Mouse (Mus musculus) cerebellum, adult 2 months (tissue): ENCODE data around the gene Zfp462. TPM values are rescaled to one million over a fixed set of nuclear protein-coding genes. Genes with fewer than 3 reads are reported as not detected.

Source experiments
- DNase-seq, 2 experiments: peaks; one replicate each; pipeline ENCODE4 v3.0.0; 2021
- H3K27ac ChIP-seq: fragments of 200-500 bp; 2 replicates; pipeline ENCODE4 v1.5.1; 2012; ENCODE audit warnings: low read length, control low read depth, inconsistent platforms; ENCODE audit not compliant: insufficient read depth
- H3K27me3 ChIP-seq: fragments of 200-500 bp; 2 replicates; pipeline ENCODE4 v1.6.1; 2012; ENCODE audit warnings: inconsistent platforms, mild to moderate bottlenecking, low read length, moderate library complexity; ENCODE audit not compliant: control insufficient read depth, insufficient read depth
- H3K4me1 ChIP-seq: fragments of 200-500 bp; 2 replicates; pipeline ENCODE4 v1.6.1; 2011; ENCODE audit warnings: low read length; ENCODE audit not compliant: control insufficient read depth, insufficient read depth
- H3K4me3 ChIP-seq: fragments of 200-500 bp; replicated peaks from 2 replicates; pipeline ENCODE3; 2011; ENCODE audit warnings: mild to moderate bottlenecking, low read depth, low read length, control low read depth; ENCODE audit not compliant: insufficient read depth
- CTCF ChIP-seq: fragments of 200-500 bp; IDR thresholded peaks from 2 replicates; pipeline ENCODE4 v1.5.1; 2011; ENCODE audit warnings: low read depth, mild to moderate bottlenecking, control low read depth, low read length, moderate library complexity, borderline replicate concordance; ENCODE audit not compliant: insufficient read depth
- POLR2A ChIP-seq: fragments of 200-500 bp; IDR thresholded peaks from 2 replicates; pipeline ENCODE4 v1.6.1; 2011; ENCODE audit warnings: low read length, control low read depth, borderline replicate concordance; ENCODE audit not compliant: insufficient read depth
- WGBS: fragments of 180-500 bp; shearing (Covaris S2); methylation state at CpG from one replicate; pipeline ENCODE4 v1.1.7; 2018; 5-methylcytosine and 5-hydroxymethylcytosine counted together
- polyA plus RNA-seq: library from polyadenylated mRNA; depleted of rRNA; stranded (reverse); fragments of >200 nt; gene quantifications from 2 replicates; pipeline ENCODE4 v1.2.3, GENCODE M21; 2012

Zfp462 gene
- polyA plus RNA-seq, 1 experiment = 15.9 TPM

- no peak for DNase-seq
- WGBS = 29% methylated on average over 11 of the region's 11 CpGs
- H3K27ac ChIP-seq = no peak overlapping the region
- H3K4me3 ChIP-seq = no peak overlapping the region
- H3K4me1 ChIP-seq = peaks cover 5% of the 10 kb centered on the region
- H3K27me3 ChIP-seq = no peaks in the 10 kb centered on the region; the same call in 1 of the 2 replicates
- TF ChIP-seq POLR2A = no peak
- no peak for TF ChIP-seq CTCF
These were observed 180.3 kb downstream of the Zfp462 start for GRCm38 (mm10) chr4:55125048-55125737.

DNA sequence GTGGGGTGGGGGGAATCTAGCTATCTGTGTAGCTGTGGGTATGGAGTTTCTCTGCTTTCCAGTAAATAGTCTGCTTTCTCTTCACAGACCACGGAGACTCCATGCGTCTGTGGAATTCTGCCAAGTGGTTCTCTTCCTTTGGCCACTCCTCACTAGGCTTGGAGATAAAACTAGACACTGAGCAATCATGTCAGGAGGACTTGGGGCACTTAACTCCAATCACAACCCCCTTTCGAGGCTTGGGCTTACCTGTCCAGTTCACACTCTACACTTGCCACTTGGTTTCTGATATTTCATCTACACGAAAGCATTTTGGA lies 180.8 kb downstream of the Zfp462 start:
- H3K4me1 ChIP-seq = peaks cover 5% of the 10 kb centered on the region
- TF ChIP-seq CTCF = no peak
- TF ChIP-seq POLR2A = no peak
- WGBS = 29% methylated on average over 4 of the region's 4 CpGs
- no peak for DNase-seq
- H3K27me3 ChIP-seq = no peaks in the 10 kb centered on the region; the same call in 1 of the 2 replicates
- no peak overlapping the region for H3K4me3 ChIP-seq
- H3K27ac ChIP-seq = no peak overlapping the region

DNA sequence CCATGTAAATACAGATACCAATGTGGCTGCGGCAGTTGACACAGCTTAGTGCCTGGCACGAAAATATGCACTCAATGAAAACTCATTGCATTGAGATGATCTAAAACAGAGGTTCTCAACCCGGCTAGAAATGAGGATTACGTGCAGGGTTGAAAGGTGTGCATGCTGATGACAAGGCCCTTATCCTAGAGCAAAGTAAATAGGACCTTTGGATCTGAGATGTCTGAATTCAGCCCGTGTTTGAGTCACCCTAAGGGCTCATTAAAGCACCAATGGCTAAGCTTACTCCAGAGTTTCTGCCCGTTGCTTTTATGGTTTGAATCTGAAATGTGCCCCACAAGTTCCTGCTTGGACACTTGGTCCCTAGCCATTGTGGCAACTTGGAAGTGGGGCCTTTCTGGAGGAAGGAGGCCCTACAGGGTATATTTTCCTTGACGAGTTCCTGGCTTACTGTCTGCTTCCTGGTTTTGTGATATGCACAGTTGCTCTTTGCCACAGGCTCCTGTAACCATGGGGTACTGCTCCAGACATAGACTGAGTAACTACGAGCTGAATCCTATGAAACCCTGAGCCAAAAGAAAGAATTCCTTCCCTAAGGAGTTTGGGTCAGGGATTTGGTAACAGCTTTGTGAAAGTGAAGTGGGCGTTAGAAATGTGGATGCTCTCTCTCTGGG lies 182.5 kb downstream of the Zfp462 start:
- Histone ChIP-seq H3K4me3 (no peak overlapping the region), H3K27me3 (no peaks in the 10 kb centered on the region; the same call in 1 of the 2 replicates), H3K27ac (no peak overlapping the region), H3K4me1 (peaks cover 5% of the 10 kb centered on the region; the same call in 1 of the 2 replicates)
- TF ChIP-seq CTCF = no peak
- TF ChIP-seq POLR2A = no peak
- 97% methylated on average over 9 of the region's 9 CpGs for WGBS
- no peak for DNase-seq

DNA sequence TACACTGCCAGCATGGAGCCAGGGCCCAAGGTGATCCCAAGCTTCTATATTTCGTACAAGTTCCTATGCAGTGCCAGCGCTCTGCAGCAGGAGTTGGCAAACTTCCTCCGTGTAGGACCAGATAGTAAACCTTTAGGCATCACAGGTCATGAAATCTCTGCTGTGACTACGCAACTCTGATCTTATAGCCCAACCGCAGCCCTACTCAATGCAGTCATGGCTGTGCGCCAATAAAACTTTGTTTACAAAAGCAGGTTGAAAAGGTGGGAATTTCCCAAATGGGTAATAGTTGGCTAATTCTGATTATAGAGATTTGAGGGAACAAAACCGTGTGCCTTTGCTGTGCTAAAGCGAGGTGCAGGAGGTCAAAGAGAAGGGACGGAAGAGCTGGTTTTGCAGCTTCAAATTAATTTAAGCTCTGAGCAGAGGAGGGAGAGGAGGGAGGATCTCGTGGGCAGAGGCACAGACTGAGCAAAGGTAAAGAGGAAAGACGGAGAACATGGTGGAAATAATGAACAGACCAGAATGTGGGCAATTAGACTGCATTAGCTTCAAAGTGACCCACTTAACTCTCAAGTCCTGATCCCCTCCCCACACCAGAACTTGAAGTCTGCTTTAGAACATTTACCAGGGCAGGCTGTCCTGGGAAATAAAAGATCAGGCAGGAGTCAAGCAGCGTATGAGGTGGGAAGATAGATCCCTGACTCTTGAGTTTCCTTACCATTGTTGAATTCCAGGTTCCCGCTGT lies 183.4 kb downstream of the Zfp462 start:
- H3K27ac ChIP-seq = no peak overlapping the region
- H3K27me3 ChIP-seq = no peaks in the 10 kb centered on the region; the same call in 1 of the 2 replicates
- 95% methylated on average over 13 of the region's 13 CpGs for WGBS
- H3K4me1 ChIP-seq = no peaks in the 10 kb centered on the region
- DNase-seq = no peak
- no peak overlapping the region for H3K4me3 ChIP-seq
- TF ChIP-seq POLR2A = no peak
- no peak for TF ChIP-seq CTCF
